Mouse (Mus musculus): ENCODE measurements at regions not wholly inside any gene's neighbourhood (a gene's known extent, or its start where the extent isn't known, plus 50 kb on each side); places are given as distances from the start of the nearest gene placed in this dataset.

DNA sequence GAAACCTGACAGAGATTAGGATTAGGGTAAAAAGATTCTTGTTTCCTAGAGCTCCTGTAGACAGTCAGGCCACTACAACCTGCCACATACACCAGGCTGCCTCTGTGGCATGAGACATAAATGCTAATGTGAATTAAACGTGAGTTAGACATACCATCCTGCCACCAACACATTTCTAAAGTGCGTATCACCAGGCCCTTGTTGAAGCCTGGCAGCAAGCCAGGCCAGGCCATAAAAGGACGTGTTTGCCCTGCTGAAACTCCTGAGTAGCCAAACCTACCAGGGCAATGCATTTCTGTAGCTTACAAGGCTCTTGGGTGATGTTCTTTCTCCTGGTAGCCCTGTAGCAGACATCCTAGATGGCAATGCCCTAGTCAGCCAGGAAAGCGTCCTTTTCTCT is 63.4 kb upstream of the Gm5458 start:
- peak; percentile 20 for DNase-seq (ENCODE audit: inconsistent ontology term)

DNA sequence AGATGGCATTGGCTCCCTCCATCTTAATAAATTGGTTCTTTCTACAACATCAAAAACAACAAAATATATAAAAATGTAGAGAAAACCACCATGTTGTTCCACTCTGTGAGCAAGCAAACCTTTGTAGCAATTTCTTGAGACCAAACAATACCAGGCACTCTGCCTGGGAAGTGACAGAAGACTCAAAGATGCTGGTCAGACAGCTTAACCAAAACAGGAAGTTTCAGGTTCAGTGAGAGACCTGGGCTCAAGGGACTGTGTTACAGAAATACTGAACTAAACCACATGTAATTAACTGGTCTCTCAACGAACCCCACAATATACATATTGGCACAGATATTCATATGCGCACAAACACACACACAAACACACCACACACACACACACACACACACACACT is 71.7 kb upstream of the Gm5458 start:
- DNase-seq (ENCODE audit: inconsistent ontology term), result no peak

DNA sequence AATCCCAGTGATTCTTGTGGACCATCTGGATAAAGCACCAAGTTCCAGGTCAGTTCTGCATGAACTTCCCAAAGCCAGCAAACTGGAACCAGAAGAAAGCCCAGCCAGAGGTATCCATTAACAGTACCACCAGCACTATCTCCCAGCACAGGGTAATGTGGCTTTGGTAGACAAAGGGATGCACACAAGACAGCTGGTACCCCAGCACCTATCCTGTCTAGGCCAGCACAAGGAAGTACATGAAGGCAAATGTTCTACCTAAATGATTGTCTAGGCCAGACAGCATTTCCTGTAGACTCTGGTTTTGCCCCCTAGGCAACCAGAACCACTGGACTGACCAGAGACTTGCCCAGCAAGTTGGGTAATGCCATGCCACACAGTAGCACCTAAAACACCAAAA is 62.6 kb upstream of the Nid2 start:
- no peak for DNase-seq (ENCODE audit: inconsistent ontology term)

DNA sequence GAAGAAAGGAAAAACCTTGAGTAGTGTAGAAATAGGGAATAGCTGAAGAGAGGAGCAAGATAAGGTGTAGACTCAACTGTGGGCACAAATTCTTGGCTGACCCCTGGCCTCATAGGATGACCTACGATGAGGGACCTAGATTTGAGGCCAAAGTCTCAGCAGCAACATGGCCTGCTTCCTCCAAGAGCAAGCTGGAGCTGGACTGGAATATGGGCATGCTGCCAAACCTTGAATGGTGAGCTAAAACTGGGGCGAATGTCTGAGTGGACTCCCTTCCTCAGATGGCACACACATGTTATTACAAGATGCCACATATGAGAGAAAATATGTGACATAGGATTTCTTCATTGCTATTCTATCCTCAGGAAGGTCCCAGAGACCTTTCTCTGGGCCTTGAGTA is 57.5 kb upstream of the Nid2 start:
- DNase-seq (ENCODE audit: inconsistent ontology term), result no peak

DNA sequence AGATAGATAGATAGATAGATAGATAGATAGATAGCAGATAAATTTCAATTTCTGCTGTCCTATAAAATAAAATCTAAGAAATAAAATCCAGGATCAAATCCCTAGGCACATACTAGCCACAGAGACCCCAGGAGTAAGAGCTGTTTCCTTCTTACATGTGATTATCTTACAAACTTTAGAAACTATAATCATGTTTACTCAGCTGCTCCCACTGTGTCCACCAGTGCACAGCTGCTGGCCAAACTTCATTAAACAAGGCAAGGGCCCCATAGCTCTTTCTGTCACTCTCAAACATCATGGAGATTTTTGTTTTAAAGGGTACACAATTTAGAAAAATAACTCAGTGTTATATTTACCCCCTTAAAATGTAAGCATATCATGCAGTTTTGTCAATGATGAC is 56.8 kb upstream of the Nid2 start:
- DNase-seq (ENCODE audit: inconsistent ontology term), result no peak

DNA sequence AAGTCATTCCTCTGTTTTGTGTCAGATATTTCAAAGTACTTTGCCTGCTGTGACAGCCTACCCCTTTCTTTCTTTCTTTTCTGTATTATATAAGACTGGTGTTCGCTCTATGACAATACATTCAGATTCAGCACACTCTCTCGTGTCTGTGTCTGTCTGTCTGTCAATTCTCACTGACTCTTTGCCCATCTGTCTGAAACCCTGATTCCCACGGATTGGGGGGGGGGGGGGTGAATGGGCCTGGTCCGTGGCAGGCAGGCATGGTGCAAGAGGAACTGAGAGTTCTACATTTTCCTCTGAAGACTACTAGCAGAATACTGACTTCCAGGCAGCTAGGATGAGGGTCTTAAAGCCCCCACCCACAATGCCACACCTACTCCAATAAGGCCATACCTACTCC is 51.6 kb upstream of the Nid2 start:
- DNase-seq (ENCODE audit: inconsistent ontology term), result no peak

Data from Muller cell, postnatal 12 days (primary cell).